Mouse (Mus musculus) liver, embryonic 14.5 days (tissue): ENCODE data around the gene Frmd3. TPM values are rescaled to one million over a fixed set of nuclear protein-coding genes. Genes with fewer than 3 reads are reported as not detected.
A peak's percentile ranks its signal among the peaks of the same experiment; 100 is the strongest.

Experiments used
- ATAC-seq: fragments of 200-750 bp; cut with Nextera tagmentation; 2 replicates; pipeline ENCODE4 v1.8.0; 2017; ENCODE audit warnings: moderate number of reproducible peaks, mild to moderate bottlenecking, moderate library complexity; ENCODE audit not compliant: insufficient read depth
- DNase-seq, 3 experiments: peaks; one replicate each; pipeline ENCODE4 v3.0.0-alpha.2; 2012 to 2013; ENCODE audit warnings: low read depth in 3 of 3, low spot score in 3 of 3
- H3K27ac ChIP-seq: fragments of 300-500 bp; sonication (generic); 2 replicates; pipeline ENCODE4 v1.5.1; 2014; ENCODE audit warnings: moderate library complexity, mild to moderate bottlenecking, control low read depth, inconsistent platforms
- H3K27me3 ChIP-seq: fragments of 300-500 bp; sonication (generic); 2 replicates; pipeline ENCODE4 v1.6.1; 2014; ENCODE audit warnings: mild to moderate bottlenecking, low read length, moderate library complexity; ENCODE audit not compliant: control insufficient read depth, insufficient read depth
- H3K36me3 ChIP-seq: fragments of 300-500 bp; sonication (generic); replicated peaks from 2 replicates; pipeline ENCODE4 v1.6.1; 2014; ENCODE audit warnings: low read depth; ENCODE audit not compliant: control insufficient read depth, insufficient read depth
- H3K4me1 ChIP-seq, 2 experiments: fragments of 200-500 bp in 1 of 2; fragments of 300-500 bp in 1 of 2; sonication (generic) in 1 of 2; replicated peaks; 2 replicates each; pipeline ENCODE4 v1.6.1; 2012 to 2014; ENCODE audit warnings: antibody characterized with exemption in 1 of 2, inconsistent platforms in 1 of 2, low read length in 1 of 2; ENCODE audit not compliant: control insufficient read depth in 2 of 2, insufficient read depth in 2 of 2
- H3K4me2 ChIP-seq: fragments of 300-500 bp; sonication (generic); 2 replicates; pipeline ENCODE4 v1.6.1; 2014; ENCODE audit warnings: low read depth, mild to moderate bottlenecking, control low read depth, moderate library complexity
- H3K4me3 ChIP-seq, 2 experiments: fragments of 200-500 bp in 1 of 2; fragments of 300-500 bp in 1 of 2; sonication (generic) in 1 of 2; 2 replicates each; pipeline ENCODE4 v1.5.1; 2012 to 2014; ENCODE audit warnings: low read depth in 2 of 2, low read length in 2 of 2, mild to moderate bottlenecking in 2 of 2, control low read depth in 1 of 2, inconsistent platforms in 1 of 2, moderate library complexity in 1 of 2; ENCODE audit not compliant: insufficient read depth in 1 of 2
- H3K9ac ChIP-seq: fragments of 300-500 bp; sonication (generic); replicated peaks from 2 replicates; pipeline ENCODE4 v1.6.1; 2014; ENCODE audit warnings: mild to moderate bottlenecking, control low read depth, moderate library complexity
- H3K9me3 ChIP-seq: fragments of 300-500 bp; sonication (generic); 2 replicates; pipeline ENCODE4 v1.6.1; 2016; ENCODE audit warnings: low read length, mixed read lengths; ENCODE audit not compliant: control insufficient read depth
- CTCF ChIP-seq: IDR thresholded peaks from 2 replicates; pipeline ENCODE4 v1.5.1; 2016; ENCODE audit warnings: antibody characterized with exemption, low read depth, control low read depth
- EP300 ChIP-seq: IDR thresholded peaks from 2 replicates; pipeline ENCODE4 v1.6.1; 2016; ENCODE audit warnings: antibody characterized with exemption, low read depth
- WGBS: fragments of 180-500 bp; shearing (Covaris S2); extraction: QIAGEN DNeasy Blood & Tissue Kit; methylation state at CpG from one replicate; pipeline ENCODE4 v1.1.7; 2014; ENCODE audit not compliant: insufficient replicate concordance; 5-methylcytosine and 5-hydroxymethylcytosine counted together
- polyA plus RNA-seq, 2 experiments: library from polyadenylated mRNA; depleted of rRNA in 1 of 2; stranded (reverse) in 1 of 2; unstranded in 1 of 2; fragments of >200 nt; fragmentation: Nextera tagmentation in 1 of 2; extraction: Ambion mirVana in 1 of 2; gene quantifications; 2 replicates each; pipeline versions ENCODE4 v1.2.1 to v1.2.3; 2012 to 2014

The Frmd3 gene
- polyA plus RNA-seq (2012; rRNA removed) (0.02 TPM in 2 replicates), polyA plus RNA-seq (2014; fragmentation: Nextera tagmentation; extraction: Ambion mirVana) (0.11 TPM in 1 of 2 replicates, not detected in the other)

DNA sequence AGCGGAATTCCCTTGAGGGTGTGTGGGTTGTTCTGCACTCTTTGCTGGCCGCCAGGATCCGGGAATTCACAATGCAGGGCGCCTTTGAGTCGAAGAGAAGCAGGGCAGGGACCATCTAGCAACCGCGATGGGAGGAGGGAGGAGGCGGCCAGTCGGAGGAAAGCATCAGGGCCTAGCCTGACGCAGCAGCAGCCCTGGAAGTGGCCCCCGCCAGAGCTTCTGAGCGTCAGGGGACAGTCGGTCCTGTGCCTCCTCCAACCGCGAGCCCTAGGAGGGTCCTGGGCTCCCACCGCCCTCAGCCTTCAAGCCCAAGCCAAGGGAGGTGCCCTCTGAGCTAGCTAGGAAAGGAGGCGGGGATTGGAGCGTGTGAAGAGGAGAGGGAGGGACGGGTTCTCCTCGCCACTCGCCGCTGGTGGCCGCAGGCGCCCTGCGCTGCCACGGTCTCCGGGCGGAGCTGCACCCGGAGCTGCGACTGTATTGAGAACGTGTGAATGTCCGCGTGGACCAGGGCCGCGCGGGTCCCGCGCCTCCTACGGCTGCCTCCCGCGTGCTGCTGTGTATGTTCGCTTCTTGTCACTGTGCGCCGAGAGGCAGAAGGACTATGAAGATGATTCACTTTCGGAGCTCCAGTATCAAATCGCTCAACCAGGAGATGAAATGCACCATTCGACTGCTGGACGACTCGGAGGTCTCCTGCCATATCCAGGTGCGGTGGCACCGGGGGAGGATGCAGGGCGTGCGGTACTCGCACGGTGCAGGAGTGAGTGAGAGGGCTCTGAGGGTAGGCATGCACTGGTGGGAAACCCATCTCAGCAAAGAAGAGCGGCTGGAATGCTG, at the start of gene Frmd3:
Gene Frmd3, plus strand, starts transcription at position 232 of the 837 bp plus-strand sequence.
- Histone ChIP-seq H3K4me1 (no peaks in the 10 kb centered on the region), H3K27ac (no peak within 1 kb of the TSS), H3K27me3 (peaks cover 3% of the 10 kb centered on the region), H3K4me2 (peak within 1 kb of the TSS; percentile 41), H3K9me3 (no peaks in the 10 kb centered on the region), H3K9ac (no peak within 1 kb of the TSS), H3K36me3 (no peaks in the 10 kb centered on the region), H3K4me3 (peak within 1 kb of the TSS in 1 of 2 experiments; percentile 16; a peak in 2 of 4 replicates)
- 3% methylated on average over 56 of the region's 56 CpGs for WGBS
- no peak for DNase-seq
- no peak for TF ChIP-seq CTCF
- TF ChIP-seq EP300: no peak
- ATAC-seq: no peak

GRCm38 (mm10) chr4:73980454-73980853, 32.8 kb upstream of the Frmd3 start:
- TF ChIP-seq CTCF (no peak), EP300 (no peak)
- ATAC-seq (no peak), DNase-seq (no peak)
- Histone ChIP-seq H3K9me3 (no peaks in the 10 kb centered on the region), H3K27me3 (no peaks in the 10 kb centered on the region), H3K9ac (no peak overlapping the region), H3K4me3 (no peak overlapping the region), H3K36me3 (no peaks in the 10 kb centered on the region), H3K4me1 (no peaks in the 10 kb centered on the region), H3K4me2 (no peak overlapping the region), H3K27ac (no peak overlapping the region)
- 44% methylated on average over 3 of the region's 3 CpGs for WGBS

- H3K27ac ChIP-seq: no peak overlapping the region
- H3K4me2 ChIP-seq: no peak overlapping the region
- no peaks in the 10 kb centered on the region for H3K36me3 ChIP-seq
- TF ChIP-seq CTCF (no peak), EP300 (no peak)
- DNase-seq (no peak), ATAC-seq (no peak)
- no peak overlapping the region for H3K9ac ChIP-seq
- H3K4me3 ChIP-seq: no peak overlapping the region
- 32% methylated on average over 3 of the region's 3 CpGs for WGBS
- H3K27me3 ChIP-seq: peaks cover 3% of the 10 kb centered on the region
- H3K4me1 ChIP-seq: no peaks in the 10 kb centered on the region
- H3K9me3 ChIP-seq: no peaks in the 10 kb centered on the region
Measured at GRCm38 (mm10) chr4:74012277-74012676, 965 bp upstream of the Frmd3 start.

- H3K4me2 ChIP-seq: no peak overlapping the region
Measured at GRCm38 (mm10) chr4:74012700-74013099, 542 bp upstream of the Frmd3 start.

DNA sequence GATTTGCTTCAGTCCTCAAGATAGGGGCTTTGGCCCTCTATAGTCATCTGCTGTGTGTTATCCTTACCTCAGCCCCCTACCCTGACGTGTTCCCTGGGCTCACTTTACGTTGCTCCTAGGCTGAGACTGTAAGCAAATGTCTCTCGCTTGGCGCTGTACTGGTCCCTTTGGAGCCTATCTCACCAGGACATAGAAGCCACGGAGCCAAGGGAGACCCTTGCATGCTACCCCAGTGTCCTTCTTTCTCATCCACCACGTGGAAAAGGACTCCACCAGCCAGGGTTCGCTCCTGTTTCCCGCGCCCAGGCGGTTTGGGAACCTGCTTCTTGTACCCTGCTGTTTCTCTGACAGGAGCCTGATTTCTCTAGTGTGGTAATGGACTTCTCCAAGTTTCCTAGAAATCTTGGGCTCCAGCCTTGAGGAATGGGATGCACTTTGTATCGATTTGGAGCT, 832 bp downstream of the Frmd3 start:
- TF ChIP-seq CTCF (no peak), EP300 (no peak)

More at GRCm38 (mm10) chr4:74012700-74013099, 542 bp upstream of the Frmd3 start:
- H3K27ac ChIP-seq: no peak overlapping the region
- no peak overlapping the region for H3K4me3 ChIP-seq
- H3K27me3 ChIP-seq: peaks cover 3% of the 10 kb centered on the region
- TF ChIP-seq CTCF (no peak), EP300 (no peak)
- DNase-seq: no peak
- no peaks in the 10 kb centered on the region for H3K4me1 ChIP-seq
- no peaks in the 10 kb centered on the region for H3K9me3 ChIP-seq
- WGBS: 22% methylated on average over 4 of the region's 4 CpGs
- ATAC-seq: no peak
- no peak overlapping the region for H3K9ac ChIP-seq
- H3K36me3 ChIP-seq: no peaks in the 10 kb centered on the region

More for the DNA sequence above, 832 bp downstream of the Frmd3 start:
- ATAC-seq (no peak), DNase-seq (no peak)
- 4% methylated on average over 11 of the region's 11 CpGs for WGBS
- Histone ChIP-seq H3K4me3 (no peak overlapping the region), H3K4me2 (no peak overlapping the region; the same call in 1 of the 2 replicates), H3K36me3 (no peaks in the 10 kb centered on the region), H3K9ac (no peak overlapping the region), H3K27ac (no peak overlapping the region), H3K27me3 (peaks cover 3% of the 10 kb centered on the region), H3K4me1 (no peaks in the 10 kb centered on the region), H3K9me3 (no peaks in the 10 kb centered on the region)
